Mouse (Mus musculus) stomach, postnatal 0 days (tissue): ENCODE results near the gene Zbtb9.

Source experiments
- CTCF ChIP-seq: IDR thresholded peaks from 2 replicates; pipeline ENCODE4 v1.5.1; 2016; ENCODE audit warnings: antibody characterized with exemption, low read depth, mild to moderate bottlenecking, moderate library complexity
- EP300 ChIP-seq: optimal IDR thresholded peaks from 2 replicates; pipeline ENCODE3; 2016; ENCODE audit warnings: antibody characterized with exemption

GRCm38 (mm10) chr17:27047762-27048444 is 74.9 kb downstream of the Zbtb9 start:
- TF ChIP-seq EP300 (no peak), CTCF (peak; percentile 71)
